Mouse (Mus musculus): ENCODE data around the gene Ccdc187. TPM values are rescaled to one million over a fixed set of nuclear protein-coding genes. Genes with fewer than 3 reads are reported as not detected.

The Ccdc187 gene
- polyA plus RNA-seq, 1 experiment from 2014 or later, result 0.34 TPM

DNA sequence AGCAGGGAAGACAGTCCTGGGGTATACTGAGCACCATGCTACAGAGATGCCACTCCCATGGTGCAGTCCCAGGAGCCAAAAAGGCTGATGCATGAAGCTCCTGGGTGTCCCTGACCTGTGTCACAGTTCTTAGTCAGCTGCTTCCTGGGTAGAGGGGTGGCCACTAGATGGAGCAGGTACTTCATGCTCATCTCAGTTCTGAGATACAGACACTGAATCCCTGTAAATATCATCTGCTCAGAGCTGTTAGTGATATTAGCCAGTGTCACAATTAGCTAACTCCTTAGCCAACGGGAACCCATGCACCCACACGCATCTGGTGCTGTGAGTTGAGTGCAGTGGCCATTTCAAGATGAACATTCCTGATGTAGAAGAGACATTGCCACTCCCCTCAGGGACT is 30.6 kb upstream of the Ccdc187 start:
- H3K4me2 ChIP-seq, result no peak overlapping the region
- H3K36me3 ChIP-seq (replicated peaks), result peaks cover 74% of the 10 kb centered on the region
- peaks cover 3% of the 10 kb centered on the region for H3K4me1 ChIP-seq
- H3K27me3 ChIP-seq, result no peaks in the 10 kb centered on the region
- H3K27ac ChIP-seq, result no peak overlapping the region
- WGBS, result 94% methylated on average over 2 of the region's 2 CpGs
- no peak overlapping the region for H3K9ac ChIP-seq
- no peak for ATAC-seq (ENCODE audit: low FRiP score)
- H3K9me3 ChIP-seq, result no peaks in the 10 kb centered on the region
- H3K4me3 ChIP-seq (replicated peaks), result no peak overlapping the region

DNA sequence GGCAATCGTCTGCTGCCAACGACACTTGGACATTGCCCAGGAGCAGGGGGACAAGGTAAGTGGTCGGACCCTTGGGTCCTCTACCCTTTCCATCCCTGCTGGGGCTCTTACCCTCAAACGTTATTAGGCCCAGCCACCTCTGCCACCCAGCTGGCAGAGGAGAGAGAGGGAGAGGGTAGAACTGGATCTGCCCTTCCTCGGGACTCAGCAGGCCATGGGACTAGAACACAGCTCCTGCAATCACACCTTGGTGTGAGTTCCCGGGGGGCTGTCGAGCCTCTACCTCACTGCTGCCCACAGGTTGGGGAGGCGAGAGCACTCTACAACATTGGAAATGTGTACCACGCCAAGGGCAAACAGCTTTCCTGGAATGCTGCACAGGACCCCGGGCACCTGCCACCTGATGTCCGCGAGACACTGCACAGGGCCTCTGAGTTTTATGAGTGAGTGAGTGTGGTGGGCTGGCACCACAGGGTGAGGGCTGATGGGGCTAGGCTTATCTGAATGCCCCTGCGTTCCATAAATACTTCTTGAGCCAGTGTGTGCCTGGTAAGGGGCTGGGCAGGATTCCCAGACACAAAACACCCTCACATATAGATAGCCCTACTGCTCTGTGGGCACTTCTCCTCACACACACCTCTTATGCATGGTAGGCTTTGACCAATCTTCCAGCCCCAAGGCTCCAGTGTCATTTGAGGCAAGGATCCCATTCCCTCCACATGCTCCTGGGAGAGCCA is 29.4 kb upstream of the Ccdc187 start:
- WGBS, result 93% methylated on average over 13 of the region's 13 CpGs
- Histone ChIP-seq H3K4me1 (peaks cover 14% of the 10 kb centered on the region), H3K9ac (no peak overlapping the region), H3K27me3 (no peaks in the 10 kb centered on the region), H3K9me3 (no peaks in the 10 kb centered on the region), H3K4me2 (no peak overlapping the region), H3K36me3 (replicated peaks) (peaks cover 65% of the 10 kb centered on the region), H3K4me3 (replicated peaks) (no peak overlapping the region), H3K27ac (no peak overlapping the region)
- ATAC-seq (ENCODE audit: low FRiP score), result no peak

DNA sequence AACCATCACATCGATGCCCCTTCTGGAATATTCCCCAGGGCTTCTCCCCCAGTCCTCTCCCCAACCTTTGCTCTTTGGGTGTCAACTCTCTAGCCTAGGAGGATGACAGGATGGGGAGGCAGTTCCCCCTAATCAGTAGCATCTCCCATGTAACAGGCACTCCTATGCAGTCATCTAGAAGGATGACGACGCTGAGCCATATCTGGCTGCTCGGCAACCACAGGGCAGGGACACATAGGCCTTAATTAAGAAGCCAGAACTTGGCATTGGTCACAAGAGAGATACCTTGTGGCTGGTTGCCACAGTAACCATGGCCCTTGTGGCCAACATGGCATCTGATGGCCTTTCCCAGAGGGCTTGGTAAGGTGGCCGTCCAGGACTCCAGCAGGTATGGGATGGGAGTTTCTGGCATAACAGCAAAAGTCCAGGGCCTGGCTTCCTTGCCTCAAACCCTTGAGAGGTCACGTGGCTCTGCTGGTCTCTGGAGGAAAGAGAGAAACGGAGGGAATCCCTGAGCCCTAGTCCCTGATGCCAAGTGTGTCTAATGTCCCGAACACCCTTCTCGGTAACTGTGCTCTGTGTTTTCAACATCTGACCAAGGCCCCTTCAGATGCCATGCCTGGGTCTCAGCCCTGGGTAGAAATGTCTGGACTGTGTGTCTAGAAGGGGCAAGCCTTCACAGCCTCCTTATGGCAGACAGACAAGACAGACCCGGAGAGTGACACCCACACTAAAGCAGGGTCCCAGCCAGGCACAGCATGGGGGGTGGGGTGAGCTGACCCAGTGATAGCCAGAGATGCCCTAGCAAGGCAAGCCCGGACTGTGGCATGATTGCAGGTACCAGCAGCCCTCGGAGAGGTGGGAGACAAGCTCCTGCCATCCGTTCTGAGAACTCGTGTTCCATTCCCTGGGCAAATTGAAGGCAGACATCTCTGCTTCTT is 26.2 kb upstream of the Ccdc187 start:
- Histone ChIP-seq H3K9me3 (no peaks in the 10 kb centered on the region), H3K4me2 (no peak overlapping the region), H3K9ac (no peak overlapping the region), H3K4me1 (peaks cover 42% of the 10 kb centered on the region), H3K27me3 (no peaks in the 10 kb centered on the region), H3K4me3 (replicated peaks) (no peak overlapping the region), H3K27ac (no peak overlapping the region), H3K36me3 (replicated peaks) (peaks cover 39% of the 10 kb centered on the region)
- no peak for ATAC-seq (ENCODE audit: low FRiP score)
- WGBS, result 92% methylated on average over 14 of the region's 14 CpGs

DNA sequence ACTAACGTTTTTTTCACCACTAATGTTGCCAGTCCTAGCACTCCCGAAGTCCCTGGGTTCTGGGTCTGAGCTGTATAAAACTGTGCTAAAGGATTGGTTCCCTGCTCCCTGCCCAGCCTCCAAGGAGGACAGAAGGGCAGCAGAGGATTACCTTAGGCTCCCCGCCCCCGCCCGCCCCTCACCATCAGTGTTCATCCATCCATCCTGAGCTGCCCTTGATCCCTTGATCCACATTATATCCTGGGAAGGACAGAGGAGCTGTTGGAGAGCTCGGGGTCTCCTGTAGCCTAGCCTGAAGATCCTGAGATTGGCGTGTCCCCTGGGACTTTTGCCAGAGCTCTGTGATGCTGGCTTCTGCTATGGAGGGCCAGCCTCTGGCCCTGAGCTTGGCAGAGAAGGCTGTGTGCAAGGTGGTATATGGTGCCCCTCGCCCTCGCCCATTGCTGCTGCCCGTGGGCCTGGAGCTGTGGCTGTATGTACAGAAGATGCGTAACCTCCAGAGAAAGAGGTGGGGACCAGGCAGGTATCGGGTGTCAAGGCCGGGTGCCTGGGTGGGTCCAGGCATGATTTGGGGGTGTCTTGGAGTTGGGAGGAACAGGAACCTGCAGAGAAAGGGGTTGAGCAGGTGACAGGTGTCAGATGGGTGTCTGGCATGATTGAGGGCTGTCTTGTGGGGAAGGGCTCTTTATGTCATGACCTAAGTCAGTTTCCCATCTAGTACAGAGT is 25.3 kb upstream of the Ccdc187 start:
- H3K9ac ChIP-seq, result no peak overlapping the region
- no peak overlapping the region for H3K27ac ChIP-seq
- peaks cover 48% of the 10 kb centered on the region for H3K4me1 ChIP-seq
- WGBS, result 90% methylated on average over 13 of the region's 13 CpGs
- no peaks in the 10 kb centered on the region for H3K9me3 ChIP-seq
- no peak for ATAC-seq (ENCODE audit: low FRiP score)
- no peaks in the 10 kb centered on the region for H3K27me3 ChIP-seq
- peaks cover 30% of the 10 kb centered on the region for H3K36me3 ChIP-seq (replicated peaks)
- H3K4me3 ChIP-seq (replicated peaks), result no peak overlapping the region
- no peak overlapping the region for H3K4me2 ChIP-seq

DNA sequence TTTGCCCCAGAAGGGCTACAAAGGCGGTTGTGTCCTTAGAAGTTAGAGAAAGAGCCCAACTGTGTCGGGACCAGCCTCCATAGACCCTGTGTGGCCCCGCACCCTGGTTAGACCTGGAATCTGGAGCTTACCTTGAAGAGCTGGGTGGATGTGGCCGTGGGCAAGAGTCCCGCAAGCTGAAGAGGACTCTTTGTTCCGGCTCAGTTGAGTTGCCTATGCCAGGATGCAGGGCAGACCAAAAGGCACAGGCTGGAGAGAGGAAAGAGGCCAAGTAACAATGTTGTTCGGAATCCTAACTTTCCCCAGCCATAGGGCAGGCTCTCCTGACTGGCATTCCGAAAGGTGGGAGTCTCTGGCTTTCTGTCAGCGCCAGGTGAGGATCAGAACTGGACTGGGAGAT is 24.8 kb upstream of the Ccdc187 start:
- Histone ChIP-seq H3K4me3 (replicated peaks) (no peak overlapping the region), H3K27me3 (no peaks in the 10 kb centered on the region), H3K4me1 (peaks cover 54% of the 10 kb centered on the region), H3K4me2 (no peak overlapping the region; the same call in 1 of the 2 replicates), H3K9me3 (no peaks in the 10 kb centered on the region), H3K9ac (no peak overlapping the region), H3K27ac (no peak overlapping the region), H3K36me3 (replicated peaks) (peaks cover 25% of the 10 kb centered on the region)
- 85% methylated on average over 9 of the region's 9 CpGs for WGBS
- no peak for ATAC-seq (ENCODE audit: low FRiP score)

DNA sequence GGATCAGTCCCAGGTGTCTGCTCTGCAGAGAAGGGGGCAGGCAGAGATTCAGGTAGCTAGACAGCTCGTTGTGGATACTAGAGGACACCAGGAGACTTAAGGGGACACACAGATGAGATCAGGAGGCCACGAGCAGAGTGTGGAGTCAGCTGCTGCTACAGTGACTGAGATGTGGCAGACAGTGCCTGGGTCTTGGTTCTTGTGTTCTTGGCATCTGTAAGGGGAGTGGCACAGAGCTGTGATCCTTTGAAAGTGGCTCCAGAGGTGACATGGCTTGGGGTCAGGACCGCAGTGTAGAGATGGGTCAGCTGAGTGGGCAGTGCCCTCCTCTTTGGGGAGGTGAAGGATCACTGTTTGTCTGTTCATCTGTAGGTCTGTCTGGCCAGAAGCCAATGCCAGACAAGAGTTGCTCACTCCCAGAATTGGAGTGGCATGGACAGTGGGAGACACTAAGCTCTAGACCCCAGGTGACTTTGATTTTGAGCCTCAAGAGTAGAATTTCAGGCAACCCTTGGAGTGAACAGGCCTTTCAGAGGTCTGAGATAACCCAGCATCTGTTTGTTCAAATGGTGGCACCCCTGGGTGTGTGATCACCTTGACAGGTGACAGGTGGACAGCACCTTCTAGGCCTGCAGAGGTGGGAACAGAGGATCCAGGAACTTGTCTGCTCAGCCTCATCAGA is 23.8 kb upstream of the Ccdc187 start:
- peak overlapping the region; percentile 96 for H3K4me2 ChIP-seq
- no peaks in the 10 kb centered on the region for H3K9me3 ChIP-seq
- ATAC-seq (ENCODE audit: low FRiP score), result no peak
- no peak overlapping the region; the same call in 1 of the 2 replicates for H3K4me3 ChIP-seq (replicated peaks)
- no peak overlapping the region for H3K27ac ChIP-seq
- peaks cover 55% of the 10 kb centered on the region for H3K4me1 ChIP-seq
- H3K9ac ChIP-seq, result peak overlapping the region; percentile 96
- H3K27me3 ChIP-seq, result no peaks in the 10 kb centered on the region
- WGBS, result 96% methylated on average over 3 of the region's 3 CpGs
- peaks cover 15% of the 10 kb centered on the region for H3K36me3 ChIP-seq (replicated peaks)

DNA sequence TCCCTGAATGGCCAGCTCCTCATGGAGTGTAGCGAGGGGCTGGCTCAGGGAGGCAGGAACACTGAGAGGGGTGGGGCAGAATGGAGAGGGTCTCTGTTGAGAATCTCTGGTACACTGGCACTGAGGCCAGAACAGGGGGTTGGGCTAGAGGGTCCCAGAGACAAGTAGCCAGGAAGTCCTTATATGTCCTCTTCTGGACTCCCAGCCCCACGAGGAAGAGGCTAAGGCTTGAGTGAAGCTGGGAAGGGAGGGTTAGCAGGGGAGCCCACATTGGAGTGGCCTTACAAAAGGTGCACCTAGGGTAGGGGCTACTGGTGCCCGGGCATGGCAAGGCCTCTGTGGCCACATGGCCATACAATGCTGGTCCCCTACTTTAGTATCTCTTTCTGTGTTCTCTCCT is 23.0 kb upstream of the Ccdc187 start:
- Histone ChIP-seq H3K36me3 (replicated peaks) (peaks cover 7% of the 10 kb centered on the region), H3K4me2 (peak overlapping the region; percentile 96), H3K9me3 (no peaks in the 10 kb centered on the region), H3K4me1 (peaks cover 55% of the 10 kb centered on the region), H3K27ac (peak overlapping the region; percentile 87), H3K9ac (peak overlapping the region; percentile 96), H3K4me3 (replicated peaks) (peak overlapping the region; percentile 90), H3K27me3 (no peaks in the 10 kb centered on the region)
- ATAC-seq (ENCODE audit: low FRiP score), result no peak
- 77% methylated on average over 3 of the region's 3 CpGs for WGBS

DNA sequence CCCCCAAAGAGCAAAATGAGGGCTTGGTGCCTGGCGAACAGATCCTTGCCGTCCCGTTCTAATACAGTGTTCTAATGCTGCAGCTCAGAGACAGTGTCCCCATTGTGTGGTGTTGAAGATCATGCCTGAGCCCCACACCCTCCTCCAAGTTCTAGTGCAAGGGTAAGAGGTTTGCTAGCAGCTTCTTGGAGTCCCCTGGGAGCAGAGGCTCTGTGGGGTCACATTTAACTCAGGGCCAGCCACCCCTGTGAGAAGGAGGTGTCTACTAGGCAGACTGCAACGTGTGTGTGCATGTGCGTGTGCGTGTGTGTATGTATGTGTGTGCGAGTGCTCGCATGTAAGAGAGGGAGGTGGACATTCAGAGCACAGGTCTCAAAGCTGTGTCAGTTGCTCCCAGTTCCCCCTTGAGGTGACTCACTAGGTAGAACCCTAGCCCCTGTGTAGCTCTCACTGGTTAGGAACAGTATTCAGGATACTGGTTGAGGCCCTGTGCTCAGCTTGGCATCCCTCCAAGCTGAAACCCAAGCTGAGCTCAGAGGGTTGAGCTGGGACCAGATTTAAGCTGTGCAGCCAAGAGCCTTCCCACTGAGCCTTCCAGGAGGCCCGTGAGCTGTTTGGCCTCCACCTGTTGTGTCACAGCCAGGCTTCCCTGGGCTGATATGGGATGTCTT is 22.4 kb upstream of the Ccdc187 start:
- peak overlapping the region; percentile 87 for H3K27ac ChIP-seq
- peaks cover 55% of the 10 kb centered on the region for H3K4me1 ChIP-seq
- ATAC-seq (ENCODE audit: low FRiP score), result no peak
- no peaks in the 10 kb centered on the region for H3K27me3 ChIP-seq
- peak overlapping the region; percentile 90 for H3K4me3 ChIP-seq (replicated peaks)
- H3K9me3 ChIP-seq, result no peaks in the 10 kb centered on the region
- peak overlapping the region; percentile 96 for H3K9ac ChIP-seq
- H3K36me3 ChIP-seq (replicated peaks), result peaks cover under 1% of the 10 kb centered on the region
- peak overlapping the region; percentile 96 for H3K4me2 ChIP-seq
- WGBS, result 60% methylated on average over 9 of the region's 9 CpGs

DNA sequence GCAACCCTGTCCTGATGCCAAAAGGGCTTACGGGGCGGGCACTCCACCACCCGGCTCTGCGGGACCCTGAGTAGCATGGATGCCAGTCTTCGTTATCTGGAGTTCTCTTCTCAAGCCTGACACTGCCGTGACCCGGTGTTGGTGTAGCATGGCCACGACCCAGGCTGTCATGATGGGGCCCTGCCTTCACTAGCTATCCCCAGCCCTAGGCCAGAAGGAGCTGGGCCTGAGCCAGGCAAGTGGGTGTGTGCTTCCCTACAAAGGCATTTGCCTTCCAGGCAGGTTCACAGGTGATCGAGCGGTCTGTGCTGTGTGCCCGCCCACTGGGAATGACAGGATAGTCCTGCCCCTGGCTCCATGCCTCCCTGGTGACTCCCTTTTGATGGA is 21.6 kb upstream of the Ccdc187 start:
- under 1% methylated on average over 11 of the region's 11 CpGs for WGBS
- peak overlapping the region; percentile 96 for H3K9ac ChIP-seq
- no peaks in the 10 kb centered on the region; the same call in none of the 2 replicates for H3K36me3 ChIP-seq (replicated peaks)
- H3K4me1 ChIP-seq, result peaks cover 55% of the 10 kb centered on the region
- H3K4me3 ChIP-seq (replicated peaks), result peak overlapping the region; percentile 90
- H3K4me2 ChIP-seq, result peak overlapping the region; percentile 96
- peak; percentile 44 for ATAC-seq (ENCODE audit: low FRiP score)
- peak overlapping the region; percentile 87 for H3K27ac ChIP-seq
- no peaks in the 10 kb centered on the region for H3K27me3 ChIP-seq
- no peaks in the 10 kb centered on the region for H3K9me3 ChIP-seq

DNA sequence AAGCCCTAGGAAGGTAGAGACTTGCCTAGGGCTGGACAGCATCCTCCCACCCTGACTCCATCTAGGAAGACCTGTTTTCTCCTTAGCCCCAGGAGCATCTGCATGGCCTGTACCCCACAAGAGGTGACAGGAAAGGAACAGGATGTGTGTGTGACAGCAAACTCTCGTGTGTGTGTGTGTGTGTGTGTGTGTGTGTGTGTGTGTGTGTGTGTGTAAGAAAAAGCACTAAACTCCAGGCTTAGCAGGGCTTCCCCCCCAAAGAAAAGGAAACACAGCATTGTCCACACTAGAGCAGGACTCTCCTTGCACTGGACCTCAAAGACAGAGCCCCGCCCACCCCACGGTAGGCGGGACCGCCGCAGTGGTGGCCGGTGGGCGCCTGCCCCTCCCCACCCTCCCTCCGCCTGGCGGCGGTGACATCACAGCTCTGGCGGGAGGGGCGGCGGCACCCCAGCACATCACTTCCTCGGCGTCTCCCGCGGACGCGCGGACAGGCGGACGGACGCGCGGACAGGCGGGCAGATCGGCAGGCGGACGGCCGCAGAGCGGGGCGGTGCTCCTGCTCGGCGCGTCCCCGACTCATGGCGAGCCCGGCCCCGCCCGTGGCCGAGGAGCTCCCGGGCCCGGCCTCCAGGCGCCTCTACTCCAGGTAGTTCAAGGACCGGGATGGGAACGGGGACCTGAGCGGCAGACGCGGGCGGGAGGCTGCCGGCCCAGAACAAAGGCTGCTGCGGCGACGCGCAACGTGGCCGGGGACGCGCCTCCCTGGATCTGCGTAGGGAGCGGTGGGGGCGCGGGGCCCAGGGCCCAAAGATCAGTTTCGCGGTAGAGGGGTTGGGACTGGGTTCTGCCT is 20.9 kb upstream of the Ccdc187 start, which contains the start of gene Gpsm1:
Gene Gpsm1, plus strand, starts transcription at position 444 of the 853 bp plus-strand sequence.
- peak within 1 kb of the TSS; percentile 96 for H3K9ac ChIP-seq
- H3K4me2 ChIP-seq, result peak within 1 kb of the TSS; percentile 96
- H3K27me3 ChIP-seq, result no peaks in the 10 kb centered on the region
- peak within 1 kb of the TSS; percentile 87 for H3K27ac ChIP-seq
- H3K4me1 ChIP-seq, result peaks cover 55% of the 10 kb centered on the region
- no peaks in the 10 kb centered on the region; the same call in none of the 2 replicates for H3K36me3 ChIP-seq (replicated peaks)
- no peaks in the 10 kb centered on the region for H3K9me3 ChIP-seq
- peak within 1 kb of the TSS; percentile 90 for H3K4me3 ChIP-seq (replicated peaks)
- WGBS, result 0% methylated on average over 58 of the region's 66 CpGs
- ATAC-seq (ENCODE audit: low FRiP score), result peak; percentile 92
